Comparison of ENCODE assay signal across 23 mouse cellular contexts in the genomic region with DNA sequence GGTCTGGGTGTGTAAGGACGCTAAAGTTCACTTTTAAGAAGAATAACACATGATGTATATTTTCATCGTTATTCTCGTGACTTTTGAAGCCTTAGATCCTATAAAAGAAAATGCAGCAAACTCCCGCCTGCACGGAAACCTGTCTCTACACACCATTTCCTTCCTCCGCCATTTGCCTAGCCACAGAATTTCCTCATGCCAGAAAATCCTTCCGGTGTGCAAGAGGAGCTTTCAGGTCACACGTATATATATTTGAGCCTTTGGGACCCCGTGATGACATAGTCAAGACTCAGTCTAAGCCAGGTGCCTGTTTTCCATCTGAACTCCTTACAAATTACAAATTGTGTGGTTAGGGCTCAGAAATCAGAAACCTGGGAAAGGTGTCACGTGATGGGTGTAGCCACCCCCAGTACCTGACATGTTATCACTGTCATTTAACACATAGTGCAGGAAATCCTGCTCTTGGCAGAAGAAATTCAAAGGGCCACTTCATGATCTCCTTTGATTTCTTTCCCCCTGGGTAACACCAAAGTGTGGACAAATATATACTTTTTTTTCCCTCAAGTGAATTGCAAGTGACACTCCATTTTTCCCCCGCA.
DNase-seq lines count a peak whose midpoint lies in the region; ATAC-seq and TF ChIP-seq lines count a peak whose summit lies in the region.
"Had no signal": no experiment of that assay in that cellular context is flagged by ENCODE, and none has a peak within 500 bp of the region (broad histone marks: within the 10 kb centered on the region; RNA-seq: fewer than 3 reads in every experiment).

No protein-coding gene starts in this region.

- 81% methylated on average over 11 of the region's 11 CpGs for WGBS in lung, postnatal 0 days

- DNase-seq in lung, postnatal 36 days, result peak; percentile 24
- DNase-seq in lung, postnatal 0 days (ENCODE audit: low spot score), result no peak
- peak; percentile 7 to 46 for DNase-seq in CD8-positive naive resting alpha-beta T cell, adult 2 months (ENCODE audit: low read depth in 2 of 2, low spot score in 2 of 2)
- DNase-seq in thymus, postnatal 14 days, result peak; percentile 21
- no peak for DNase-seq in layer of hippocampus, postnatal 14 days (ENCODE audit: low spot score in 2 of 2)
- DNase-seq in Muller cell, postnatal 12 days (ENCODE audit: inconsistent ontology term), result no peak
- no peak for DNase-seq in spleen, postnatal 4 days (ENCODE audit: low spot score in 2 of 2)
- DNase-seq: cerebellum, adult 9-10 months; gastrocnemius, postnatal 36 days; kidney, postnatal 4 days; layer of hippocampus, adult 9-11 months; liver, embryonic 13.5 days; midbrain, embryonic 14.5 days; right cerebral cortex, postnatal 25 days had no signal

- TF ChIP-seq CTCF in lung, postnatal 0 days (IDR thresholded peaks at IDR 0.05), result no peak

- no peaks in the 10 kb centered on the region for H3K27me3 ChIP-seq in lung, postnatal 0 days (replicated peaks; ENCODE audit: insufficient read depth, low read length)
- H3K27me3 ChIP-seq: forebrain, embryonic 12.5 days; intestine, embryonic 15.5 days; limb, embryonic 12.5 days; lung, embryonic 15.5 days; neural tube, embryonic 15.5 days had no signal

- 0 out of 2 replicates have a peak, but pooled peaks cover 6% of the 10 kb centered on the region for H3K4me1 ChIP-seq in lung, postnatal 0 days (ENCODE audit: insufficient read depth, low read depth, low read length)
- H3K4me1 ChIP-seq: liver, embryonic 13.5 days had no signal

- TF ChIP-seq EP300 in lung, postnatal 0 days (IDR thresholded peaks at IDR 0.05), result no peak

- no peaks in the 10 kb centered on the region for H3K36me3 ChIP-seq in lung, postnatal 0 days (ENCODE audit: insufficient read depth, low read length)
- H3K36me3 ChIP-seq: forebrain, embryonic 12.5 days; G1E; heart, embryonic 10.5 days; intestine, embryonic 15.5 days; limb, embryonic 12.5 days; liver, embryonic 13.5 days; lung, embryonic 15.5 days; neural tube, embryonic 15.5 days had no signal

- ATAC-seq in lung, postnatal 0 days, result no peak
- peak; percentile 65 to 70 for ATAC-seq in hematopoietic stem cell, adult 5-6 weeks (replicated peaks in 1 of 2; ENCODE audit: insufficient read depth in 1 of 2, low FRiP score in 2 of 2, low TSS enrichment in 1 of 2, low read depth in 1 of 2, poor library complexity in 2 of 2, severe bottlenecking in 2 of 2)
- ATAC-seq: intestine, embryonic 15.5 days had no signal

- H3K9me3 ChIP-seq in lung, postnatal 0 days (ENCODE audit: low read length), result no peaks in the 10 kb centered on the region
- H3K9me3 ChIP-seq: forebrain, embryonic 12.5 days; heart, embryonic 10.5 days; intestine, embryonic 15.5 days; limb, embryonic 12.5 days; liver, embryonic 13.5 days; lung, embryonic 15.5 days; neural tube, embryonic 15.5 days had no signal

- no peak overlapping the region for H3K4me3 ChIP-seq in lung, postnatal 0 days (ENCODE audit: low read depth, low read length)
- H3K4me3 ChIP-seq: forebrain, embryonic 12.5 days; heart, embryonic 10.5 days; intestine, embryonic 15.5 days; limb, embryonic 12.5 days; liver, embryonic 13.5 days; lung, embryonic 15.5 days; myocyte; neural tube, embryonic 15.5 days had no signal

- H3K27ac ChIP-seq in lung, postnatal 0 days (ENCODE audit: low read length), result no peak overlapping the region
- H3K27ac ChIP-seq: forebrain, embryonic 12.5 days; heart, embryonic 10.5 days; intestine, embryonic 15.5 days; limb, embryonic 12.5 days; liver, embryonic 13.5 days; lung, embryonic 15.5 days; neural tube, embryonic 15.5 days had no signal

- H3K4me2 ChIP-seq in lung, postnatal 0 days (replicated peaks; ENCODE audit: low read depth, low read length), result no peak overlapping the region
- H3K4me2 ChIP-seq: forebrain, embryonic 12.5 days; intestine, embryonic 15.5 days; limb, embryonic 12.5 days; liver, embryonic 13.5 days; lung, embryonic 15.5 days; neural tube, embryonic 15.5 days had no signal

- no peak overlapping the region for H3K9ac ChIP-seq in lung, postnatal 0 days (replicated peaks; ENCODE audit: low read depth)
- H3K9ac ChIP-seq: forebrain, embryonic 12.5 days; intestine, embryonic 15.5 days; limb, embryonic 12.5 days; liver, embryonic 13.5 days; lung, embryonic 15.5 days; neural tube, embryonic 15.5 days had no signal

Comparison
In these comparisons a context has a peak if more than half of its experiments do, and no peak if none do; other contexts are left out.
1. DNase-seq: peak in lung, postnatal 36 days (single experiment), CD8-positive naive resting alpha-beta T cell, adult 2 months (2 of 2) and thymus, postnatal 14 days (single experiment); none in lung, postnatal 0 days (single experiment), layer of hippocampus, postnatal 14 days (0 of 2), Muller cell, postnatal 12 days (single experiment) and spleen, postnatal 4 days (0 of 2).